Mouse (Mus musculus) heart, embryonic 16.5 days (tissue): ENCODE measurements at regions not wholly inside any gene's neighbourhood (a gene's known extent, or its start where the extent isn't known, plus 50 kb on each side); places are given as distances from the start of the nearest gene placed in this dataset.

ENCODE experiments used
- ATAC-seq: fragments of 200-750 bp; cut with Nextera tagmentation; replicated peaks from 2 replicates; pipeline ENCODE4 v1.8.0; 2017; ENCODE audit warnings: moderate number of reproducible peaks; ENCODE audit not compliant: insufficient read depth, low FRiP score; ENCODE audit errors: extremely low read depth
- H3K27ac ChIP-seq: fragments of 300-500 bp; sonication (generic); 2 replicates; pipeline ENCODE4 v1.5.1; 2014; ENCODE audit warnings: mild to moderate bottlenecking, low read length, control low read depth, moderate library complexity
- H3K27me3 ChIP-seq: fragments of 300-500 bp; sonication (generic); 2 replicates; pipeline ENCODE4 v1.6.1; 2014; ENCODE audit warnings: low read length, mixed read lengths; ENCODE audit not compliant: control insufficient read depth, insufficient read depth
- H3K36me3 ChIP-seq: fragments of 300-500 bp; sonication (generic); 2 replicates; pipeline ENCODE4 v1.6.1; 2014; ENCODE audit not compliant: control insufficient read depth, insufficient read depth
- H3K4me1 ChIP-seq: fragments of 300-500 bp; sonication (generic); 2 replicates; pipeline ENCODE4 v1.6.1; 2014; ENCODE audit warnings: low read length, mixed read lengths; ENCODE audit not compliant: control insufficient read depth, insufficient read depth
- H3K4me2 ChIP-seq: fragments of 300-500 bp; sonication (generic); 2 replicates; pipeline ENCODE4 v1.6.1; 2014; ENCODE audit warnings: low read depth, mild to moderate bottlenecking, control low read depth, low read length
- H3K4me3 ChIP-seq: fragments of 300-500 bp; sonication (generic); 2 replicates; pipeline ENCODE4 v1.5.1; 2014; ENCODE audit warnings: mild to moderate bottlenecking, control low read depth, low read length
- H3K9ac ChIP-seq: fragments of 300-500 bp; sonication (generic); 2 replicates; pipeline ENCODE4 v1.6.1; 2014; ENCODE audit warnings: low read length, control low read depth
- H3K9me3 ChIP-seq: fragments of 300-500 bp; sonication (generic); replicated peaks from 2 replicates; pipeline ENCODE4 v1.6.1; 2016; ENCODE audit warnings: low read length; ENCODE audit not compliant: control insufficient read depth
- WGBS: fragments of 180-500 bp; shearing (Covaris S2); extraction: QIAGEN DNeasy Blood & Tissue Kit; methylation state at CpG from one replicate; pipeline ENCODE4 v1.1.7; 2014; 5-methylcytosine and 5-hydroxymethylcytosine counted together

DNA sequence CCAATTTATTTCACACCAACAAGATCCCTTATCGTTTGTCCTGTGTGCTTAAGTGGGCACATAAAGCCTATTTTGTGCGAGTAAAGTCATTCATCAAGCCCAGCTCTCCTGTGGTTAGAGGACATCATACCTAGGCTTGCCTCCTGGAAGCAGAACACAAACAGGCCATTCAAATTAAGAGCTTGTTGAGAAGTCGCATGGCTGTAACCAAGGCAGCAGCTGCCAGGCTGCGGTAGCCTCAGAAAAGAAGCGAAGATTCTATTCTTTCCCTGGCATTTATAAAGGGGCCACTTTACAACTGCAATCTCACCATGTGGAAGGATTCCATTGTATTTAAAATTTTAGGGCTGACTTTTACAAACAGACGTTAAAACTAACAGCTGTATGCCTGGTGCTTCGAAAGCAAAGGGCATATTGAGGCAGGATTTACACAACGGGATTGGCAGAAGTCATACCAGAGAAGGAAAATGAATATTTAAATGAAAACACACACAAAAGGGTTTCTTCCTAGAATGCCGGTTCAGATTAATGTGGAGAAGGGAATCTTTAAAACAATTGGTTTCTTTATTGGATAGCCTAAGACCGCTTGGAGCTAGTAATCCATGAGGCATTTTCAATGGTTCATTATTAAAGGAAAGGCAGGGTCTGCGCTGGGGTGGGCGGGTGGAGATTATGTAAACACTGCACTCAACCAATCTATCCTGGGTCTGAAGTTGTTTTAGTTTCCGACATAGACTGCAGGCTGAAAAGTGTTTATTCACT, 366.6 kb downstream of the Sfmbt2 start:
- WGBS = 62% methylated on average over 13 of the region's 13 CpGs
- H3K27me3 ChIP-seq = no peaks in the 10 kb centered on the region
- ATAC-seq = no peak
- H3K9ac ChIP-seq = no peak overlapping the region
- no peaks in the 10 kb centered on the region for H3K4me1 ChIP-seq
- H3K36me3 ChIP-seq = no peaks in the 10 kb centered on the region
- no peaks in the 10 kb centered on the region for H3K9me3 ChIP-seq
- H3K4me2 ChIP-seq = no peak overlapping the region
- no peak overlapping the region for H3K4me3 ChIP-seq
- no peak overlapping the region for H3K27ac ChIP-seq

DNA sequence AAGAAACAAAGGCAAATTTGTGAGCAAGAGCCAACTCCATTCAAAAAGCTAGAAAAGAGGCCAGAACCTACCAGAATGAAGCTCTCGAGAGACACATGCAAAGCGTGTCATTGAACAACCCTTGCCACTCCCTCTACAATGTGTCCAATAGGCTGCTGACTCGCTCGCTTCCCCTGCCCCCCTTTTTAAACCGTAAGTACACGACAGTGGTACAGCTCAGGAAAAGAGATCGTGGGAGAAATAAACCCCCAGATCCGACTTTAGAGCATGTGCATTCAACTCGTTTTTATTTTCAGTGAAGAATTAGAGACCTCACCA, 367.1 kb downstream of the Sfmbt2 start:
- Histone ChIP-seq H3K27ac (no peak overlapping the region), H3K36me3 (no peaks in the 10 kb centered on the region), H3K4me1 (no peaks in the 10 kb centered on the region), H3K27me3 (no peaks in the 10 kb centered on the region), H3K9ac (no peak overlapping the region), H3K9me3 (no peaks in the 10 kb centered on the region), H3K4me3 (no peak overlapping the region), H3K4me2 (no peak overlapping the region)
- 65% methylated on average over 9 of the region's 9 CpGs for WGBS
- ATAC-seq = no peak

DNA sequence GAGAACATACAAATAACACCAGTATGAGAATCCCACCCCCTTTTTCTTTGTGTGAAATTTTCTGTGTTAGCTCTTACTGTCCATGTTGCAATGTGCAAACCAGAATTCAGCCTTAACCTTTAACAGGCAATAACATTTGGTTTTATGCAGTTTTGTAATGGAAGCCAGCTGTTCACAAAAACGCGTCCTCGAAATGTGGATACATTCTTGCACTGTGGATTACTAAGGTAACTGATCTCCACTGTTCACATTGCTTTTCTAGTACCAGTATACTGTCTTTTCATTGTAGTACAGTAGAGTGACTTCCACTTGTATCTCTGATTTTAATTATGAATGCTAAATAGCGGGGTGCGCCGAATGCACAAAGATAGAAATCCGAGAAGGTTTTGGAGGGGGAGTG, 374.8 kb downstream of the Sfmbt2 start:
- no peak for ATAC-seq
- Histone ChIP-seq H3K9ac (no peak overlapping the region), H3K36me3 (no peaks in the 10 kb centered on the region), H3K27ac (no peak overlapping the region), H3K4me1 (no peaks in the 10 kb centered on the region), H3K9me3 (no peaks in the 10 kb centered on the region), H3K4me2 (no peak overlapping the region), H3K27me3 (no peaks in the 10 kb centered on the region), H3K4me3 (no peak overlapping the region)
- 76% methylated on average over 7 of the region's 7 CpGs for WGBS

DNA sequence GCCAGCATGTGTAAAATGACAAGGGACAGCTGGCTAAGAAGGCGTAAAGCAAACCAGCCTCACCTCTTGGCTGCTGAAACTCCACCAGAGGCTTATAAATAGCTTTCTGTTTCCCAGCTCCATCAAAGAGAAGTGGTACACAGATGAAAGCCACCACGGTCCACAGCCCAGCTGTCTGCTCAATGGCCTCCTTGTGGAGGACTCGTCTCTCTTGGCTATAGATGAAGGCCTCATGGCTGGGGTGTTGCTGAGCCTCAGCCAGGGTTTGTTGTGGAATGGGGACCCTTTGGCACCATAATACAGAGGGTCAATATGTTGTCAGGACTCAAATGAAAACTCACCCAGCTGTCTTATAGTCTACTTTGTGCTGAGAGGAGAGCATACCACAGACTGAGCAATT, 385.1 kb downstream of the Sfmbt2 start:
- Histone ChIP-seq H3K27me3 (no peaks in the 10 kb centered on the region), H3K36me3 (no peaks in the 10 kb centered on the region), H3K9ac (no peak overlapping the region), H3K27ac (no peak overlapping the region), H3K4me2 (no peak overlapping the region), H3K9me3 (no peaks in the 10 kb centered on the region), H3K4me3 (no peak overlapping the region), H3K4me1 (no peaks in the 10 kb centered on the region; the same call in 1 of the 2 replicates)
- 0 out of 2 replicates have a peak, but pooled peaks have one; percentile 52 for ATAC-seq
- 23% methylated on average over 3 of the region's 3 CpGs for WGBS

DNA sequence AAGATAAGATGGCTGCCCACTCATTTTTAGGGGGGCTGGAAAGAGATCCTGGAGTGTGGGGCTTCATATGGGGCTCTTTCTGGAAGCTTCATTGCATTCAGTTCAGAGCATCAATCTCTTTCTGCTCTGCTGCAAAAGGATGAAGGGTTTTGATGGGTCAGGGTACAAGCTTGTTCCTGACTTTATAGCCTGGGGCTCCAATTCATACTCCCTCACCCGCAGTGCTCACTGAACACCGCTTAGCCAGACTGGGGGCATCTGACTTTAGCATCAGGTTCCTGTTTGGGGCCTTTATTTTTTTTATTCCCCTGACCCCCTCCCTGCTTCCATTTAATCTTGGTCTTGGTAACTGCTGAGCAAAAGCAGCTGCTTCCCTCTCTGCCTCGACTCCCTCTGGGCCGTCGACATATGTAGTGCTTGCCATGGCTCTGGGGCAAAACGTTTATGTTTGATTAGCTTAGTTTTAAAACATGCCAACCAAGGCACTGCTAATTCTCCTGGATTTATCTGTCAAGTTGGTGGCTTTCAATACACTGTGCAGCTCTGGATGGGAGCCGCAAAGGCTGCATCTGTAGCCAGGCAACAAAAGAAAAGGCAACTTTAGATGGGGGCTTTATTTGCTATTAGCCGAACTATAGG, 387.0 kb downstream of the Sfmbt2 start:
- H3K9me3 ChIP-seq = no peaks in the 10 kb centered on the region
- H3K27ac ChIP-seq = no peak overlapping the region
- H3K4me3 ChIP-seq = no peak overlapping the region
- no peaks in the 10 kb centered on the region for H3K36me3 ChIP-seq
- ATAC-seq = no peak
- H3K9ac ChIP-seq = no peak overlapping the region
- no peaks in the 10 kb centered on the region; the same call in 1 of the 2 replicates for H3K4me1 ChIP-seq
- H3K4me2 ChIP-seq = no peak overlapping the region
- WGBS = 56% methylated on average over 8 of the region's 8 CpGs
- no peaks in the 10 kb centered on the region for H3K27me3 ChIP-seq

DNA sequence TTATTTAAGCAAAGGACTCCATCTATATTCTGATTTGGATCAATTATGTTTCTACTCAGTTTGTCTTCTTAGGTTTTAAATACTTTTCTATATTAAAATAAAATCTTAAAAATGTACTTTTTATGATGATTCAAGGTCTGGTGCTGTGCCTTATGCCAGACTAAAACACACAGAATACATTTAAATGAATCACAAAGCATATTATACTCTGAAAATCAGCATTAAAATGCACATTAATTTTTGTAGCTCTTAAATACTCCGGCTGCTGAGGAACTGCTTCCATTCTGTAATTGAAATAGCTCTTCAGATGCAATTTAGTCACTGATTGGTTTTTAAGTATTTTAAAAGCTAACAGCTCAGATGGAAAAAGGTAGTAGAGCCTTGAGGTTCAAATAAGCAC, 387.6 kb downstream of the Sfmbt2 start:
- H3K27me3 ChIP-seq = no peaks in the 10 kb centered on the region
- no peaks in the 10 kb centered on the region for H3K9me3 ChIP-seq
- 89% methylated on average over 1 of the region's 1 CpGs for WGBS
- no peak overlapping the region for H3K27ac ChIP-seq
- ATAC-seq = no peak
- H3K36me3 ChIP-seq = no peaks in the 10 kb centered on the region
- H3K4me2 ChIP-seq = no peak overlapping the region
- H3K4me1 ChIP-seq = no peaks in the 10 kb centered on the region; the same call in 1 of the 2 replicates
- H3K9ac ChIP-seq = no peak overlapping the region
- H3K4me3 ChIP-seq = no peak overlapping the region

DNA sequence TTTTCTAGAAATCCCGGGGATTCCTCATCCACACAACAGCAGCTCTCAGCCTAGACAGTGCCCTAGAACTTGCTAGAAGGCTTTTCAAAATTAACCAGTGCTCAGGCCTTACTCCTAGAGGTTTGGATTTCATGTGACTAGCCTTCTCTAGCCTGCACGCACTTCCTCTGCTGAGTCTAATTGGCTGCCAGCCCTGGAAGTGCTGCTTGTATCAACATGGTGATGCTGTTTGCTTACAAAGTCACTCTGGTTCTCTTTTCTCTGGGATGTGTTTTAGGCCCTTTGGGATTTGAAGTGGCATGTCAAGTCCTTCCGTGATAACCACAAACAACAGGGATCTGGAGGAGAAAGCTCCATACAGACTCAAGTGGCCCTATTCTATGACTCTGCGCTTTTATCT, 391.9 kb downstream of the Sfmbt2 start:
- no peak overlapping the region for H3K4me2 ChIP-seq
- no peaks in the 10 kb centered on the region for H3K27me3 ChIP-seq
- 44% methylated on average over 4 of the region's 4 CpGs for whole genome bisulfite sequencing
- no peak overlapping the region for H3K27ac ChIP-seq
- H3K9ac ChIP-seq = no peak overlapping the region
- H3K4me1 ChIP-seq = no peaks in the 10 kb centered on the region
- no peak overlapping the region for H3K4me3 ChIP-seq
- no peaks in the 10 kb centered on the region for H3K9me3 ChIP-seq
- H3K36me3 ChIP-seq = no peaks in the 10 kb centered on the region
- ATAC-seq = no peak

DNA sequence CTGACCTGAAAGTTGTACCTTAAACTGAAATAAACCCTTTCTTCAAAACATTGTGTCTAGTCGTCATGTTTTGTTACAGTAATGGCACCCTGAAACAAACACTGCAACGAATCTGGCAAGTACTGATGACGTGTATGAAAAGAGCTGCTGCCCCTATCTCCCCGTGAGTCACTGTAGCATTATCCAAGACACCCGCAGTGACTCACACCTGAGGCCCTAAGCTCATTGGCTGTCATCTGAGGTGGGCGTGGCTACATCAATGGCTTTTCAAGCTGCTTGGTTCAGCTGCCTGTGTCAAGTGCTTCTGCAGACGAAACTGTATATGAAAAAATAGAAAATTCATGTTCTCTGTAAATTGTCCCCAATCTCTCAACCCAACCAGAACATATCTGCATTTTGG, 388.8 kb upstream of the Prkcq start:
- ATAC-seq = no peak
- no peaks in the 10 kb centered on the region for H3K4me1 ChIP-seq
- WGBS = 43% methylated on average over 7 of the region's 7 CpGs
- H3K36me3 ChIP-seq = no peaks in the 10 kb centered on the region
- H3K9me3 ChIP-seq = no peaks in the 10 kb centered on the region
- H3K27ac ChIP-seq = no peak overlapping the region
- no peak overlapping the region for H3K4me2 ChIP-seq
- H3K9ac ChIP-seq = no peak overlapping the region
- H3K4me3 ChIP-seq = no peak overlapping the region
- no peaks in the 10 kb centered on the region for H3K27me3 ChIP-seq

DNA sequence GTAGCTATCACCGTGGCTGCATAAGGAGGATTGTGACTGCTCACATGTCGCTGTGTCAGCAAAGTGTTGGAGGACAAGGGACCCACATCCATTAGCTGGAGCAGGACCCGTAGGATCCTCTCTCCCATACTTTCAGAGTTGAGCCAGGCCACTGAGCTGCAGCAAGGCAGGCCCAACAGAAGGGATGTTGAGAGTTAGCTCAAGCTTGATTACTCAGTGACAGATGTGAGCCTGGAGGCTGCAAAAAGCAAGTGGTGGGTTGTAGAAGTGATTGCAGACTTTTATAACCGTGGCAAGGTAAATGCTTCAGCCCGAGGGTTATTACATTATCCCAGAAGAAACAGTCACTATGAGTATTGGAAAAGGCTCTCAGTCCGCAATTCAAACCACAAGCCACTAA, 388.3 kb upstream of the Prkcq start:
- H3K4me3 ChIP-seq = no peak overlapping the region
- no peak overlapping the region for H3K9ac ChIP-seq
- no peak for ATAC-seq
- 67% methylated on average over 6 of the region's 6 CpGs for WGBS
- H3K4me1 ChIP-seq = no peaks in the 10 kb centered on the region
- no peak overlapping the region for H3K4me2 ChIP-seq
- H3K9me3 ChIP-seq = no peaks in the 10 kb centered on the region
- no peak overlapping the region for H3K27ac ChIP-seq
- no peaks in the 10 kb centered on the region for H3K36me3 ChIP-seq
- H3K27me3 ChIP-seq = no peaks in the 10 kb centered on the region
